Mouse (Mus musculus): ENCODE data around the gene Shprh. TPM values are rescaled to one million over a fixed set of nuclear protein-coding genes. Genes with fewer than 3 reads are reported as not detected.
"Not testable (repeated sequence)": the region's sequence is repeated elsewhere in the genome, so short reads cannot be mapped to it uniquely, and the experiment has no call there.

The Shprh gene
- total and polyA plus RNA-seq, 3 experiments: 11.0 to 12.9 (median 12.1) TPM

DNA sequence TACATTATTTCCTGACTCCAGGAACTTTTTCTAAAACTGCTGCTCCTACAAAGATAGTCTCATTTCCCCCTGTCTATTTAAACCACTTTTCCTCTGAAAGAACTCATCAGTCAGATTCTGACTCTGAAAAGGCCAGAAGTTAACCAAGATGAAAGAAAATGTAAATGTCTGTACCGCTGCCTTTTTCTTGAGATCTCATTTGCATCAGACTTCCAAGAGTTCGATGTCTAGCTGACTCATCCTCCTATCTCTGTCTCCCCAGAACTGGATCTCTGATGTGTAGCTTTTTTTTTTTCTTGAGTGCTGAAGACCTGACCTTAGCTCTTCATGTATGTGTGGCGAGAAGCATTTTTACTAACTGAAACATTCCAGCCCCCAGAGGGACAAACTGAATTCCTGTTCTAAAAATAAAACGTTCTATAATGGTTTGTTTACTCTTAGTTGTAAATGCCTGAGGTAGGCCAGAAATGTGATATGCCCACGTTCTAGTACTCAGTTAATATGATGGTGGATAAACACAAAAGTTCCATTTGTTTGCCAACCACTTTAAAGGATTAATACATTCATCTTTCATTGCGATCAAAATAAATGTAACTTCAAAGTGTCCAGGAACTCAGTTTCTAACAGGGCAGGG, 80.4 kb downstream of the Shprh start:
- dilution Hi-C loops (cut with MboI; ENCODE audit: extremely low pct_ligation_motif_present, extremely low pct_unique_long_range_greater_than_20kb, low sequenced_read_pairs): no loop called here
- Histone ChIP-seq H3K4me2 (ENCODE audit: insufficient read depth, low read depth, poor library complexity, severe bottlenecking) (peak overlapping the region; percentile 56; the same call in 1 of the 2 replicates), H3K27ac (ENCODE audit: insufficient read depth, low read depth) (no peak overlapping the region), H3K9ac (ENCODE audit: insufficient read depth, low read depth) (no peak overlapping the region), H3K9me3 (replicated peaks; ENCODE audit: low read length) (no peaks in the 10 kb centered on the region), H3K4me1 (ENCODE audit: control insufficient read depth in 1 of 2, insufficient read depth in 2 of 2) (peaks cover 2 to 34% of the 10 kb centered on the region in 2 experiments; a peak in 3 of 4 replicates), H3K4me3 (replicated peaks in 1 of 3; ENCODE audit: low read depth in 2 of 3, low read length in 2 of 3, poor library complexity in 1 of 3) (no peak overlapping the region), H3K36me3 (replicated peaks in 1 of 2; ENCODE audit: control insufficient read depth in 1 of 2, insufficient read depth in 1 of 2, low read length in 1 of 2) (no peaks in the 10 kb centered on the region), H3K27me3 (replicated peaks) (no peaks in the 10 kb centered on the region), H3K79me2 (replicated peaks; ENCODE audit: control insufficient read depth, extremely low read depth, insufficient read depth, poor library complexity, severe bottlenecking) (no peaks in the 10 kb centered on the region)
- peak; percentile 41 for DNase-seq (ENCODE audit: extremely low read depth)
- in situ Hi-C loops (cut with MboI; ENCODE audit: low pct_ligation_motif_present, low pct_unique_long_range_greater_than_20kb, low sequenced_read_pairs): no loop called here
- no peak for TF ChIP-seq ELF1 (IDR thresholded peaks at IDR 0.05; ENCODE audit: low read depth, low read length)
- TF ChIP-seq BHLHE40 (IDR thresholded peaks at IDR 0.05; ENCODE audit: low read depth, low read length): peak; percentile 39; the same call in 1 of the 2 replicates
- no peak for TF ChIP-seq NRF1 (IDR thresholded peaks at IDR 0.05; ENCODE audit: low read depth, low read length)
- TF ChIP-seq EP300 (IDR thresholded peaks at IDR 0.05; ENCODE audit: low read length): peak; percentile 57
- TF ChIP-seq USF2 (conservative IDR thresholded peaks at IDR 0.05; ENCODE audit: low read depth, low read length): no peak
- peak; percentile 65; the same call in 1 of the 2 replicates for TF ChIP-seq MEF2A (IDR thresholded peaks at IDR 0.05; ENCODE audit: borderline replicate concordance, low read depth, low read length)
- TF ChIP-seq TBP (conservative IDR thresholded peaks at IDR 0.05; ENCODE audit: low read depth, low read length): no peak
- no peak for TF ChIP-seq MAX (IDR thresholded peaks at IDR 0.05; ENCODE audit: low read length)
- no peak for TF ChIP-seq USF1 (IDR thresholded peaks at IDR 0.05; ENCODE audit: low read depth, low read length)
- TF ChIP-seq IRF4 (IDR thresholded peaks at IDR 0.05; ENCODE audit: low read depth, low read length): peak; percentile 65; the same call in 1 of the 2 replicates
- TF ChIP-seq ZNF384 (IDR thresholded peaks at IDR 0.05; ENCODE audit: low read depth, low read length): peak; percentile 89
- peak; percentile 70; the same call in 1 of the 2 replicates for TF ChIP-seq JUN (IDR thresholded peaks at IDR 0.05; ENCODE audit: insufficient read depth, low read depth, low read length)
- no peak for TF ChIP-seq SIN3A (IDR thresholded peaks at IDR 0.05; ENCODE audit: low read length)
- no peak for TF ChIP-seq GABPA (IDR thresholded peaks at IDR 0.05; ENCODE audit: insufficient replicate concordance, low read depth, low read length)
- peak; percentile 58; the same call in 1 of the 2 replicates for TF ChIP-seq MAFK (IDR thresholded peaks at IDR 0.05; ENCODE audit: insufficient replicate concordance, low read length)
- peak; percentile 38; the same call in 1 of the 2 replicates for TF ChIP-seq ETS1 (conservative IDR thresholded peaks at IDR 0.05; ENCODE audit: low read depth, low read length)
- TF ChIP-seq CTCF (conservative IDR thresholded peaks at IDR 0.05 in 1 of 2, IDR thresholded peaks at IDR 0.05 in 1 of 2; ENCODE audit: low read depth in 2 of 2, low read length in 2 of 2): no peak
- TF ChIP-seq JUND (conservative IDR thresholded peaks at IDR 0.05; ENCODE audit: low read depth, low read length): peak; percentile 78
- no peak for TF ChIP-seq PAX5 (IDR thresholded peaks at IDR 0.05; ENCODE audit: low read length)

DNA sequence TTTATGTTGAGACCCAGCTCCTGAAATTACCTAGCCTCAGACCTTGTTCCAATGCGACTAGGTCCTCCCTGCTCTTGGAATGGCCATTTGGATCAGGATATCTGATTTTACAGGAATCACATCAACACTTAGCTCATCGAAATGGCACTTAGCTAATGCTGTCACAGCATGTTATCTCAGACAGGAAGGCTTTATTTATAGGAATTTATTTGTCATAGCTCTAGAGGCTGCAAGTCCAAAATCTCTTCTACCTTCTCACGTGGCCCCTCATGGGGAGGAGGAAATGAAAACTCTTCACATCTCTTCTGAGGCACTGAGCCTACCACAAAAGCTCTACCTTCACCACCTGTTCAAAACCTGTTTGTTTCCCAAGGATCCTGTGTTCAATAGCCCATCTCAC, 84.0 kb downstream of the Shprh start:
- dilution Hi-C loops (cut with MboI; ENCODE audit: extremely low pct_ligation_motif_present, extremely low pct_unique_long_range_greater_than_20kb, low sequenced_read_pairs): no loop called here

DNA sequence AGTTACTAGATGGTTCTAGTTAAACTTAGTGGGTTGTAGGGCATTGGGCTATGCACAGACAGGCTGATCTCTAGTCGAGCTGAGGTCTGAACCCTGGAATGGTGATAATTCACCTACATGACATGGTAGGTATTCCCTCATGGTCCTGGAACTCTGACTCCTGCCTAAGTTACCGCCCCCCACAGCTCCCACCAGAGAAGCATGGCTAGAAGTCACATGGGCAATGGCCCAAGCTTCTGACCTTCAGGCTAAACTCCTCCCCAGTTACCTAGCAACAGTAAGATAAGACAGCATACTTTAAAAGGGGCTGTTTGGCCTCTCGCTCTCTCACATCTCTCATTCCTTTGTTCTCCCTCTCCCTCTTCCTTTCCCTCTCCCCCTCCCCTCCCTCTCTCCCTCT, 93.8 kb downstream of the Shprh start:
- H3K27me3 ChIP-seq (replicated peaks); H3K4me1 ChIP-seq (ENCODE audit: control insufficient read depth in 1 of 2, insufficient read depth in 2 of 2); H3K4me3 ChIP-seq (replicated peaks in 1 of 3; ENCODE audit: low read depth in 2 of 3, low read length in 2 of 3, poor library complexity in 1 of 3); H3K79me2 ChIP-seq (replicated peaks; ENCODE audit: control insufficient read depth, extremely low read depth, insufficient read depth, poor library complexity, severe bottlenecking); H3K4me2 ChIP-seq (ENCODE audit: insufficient read depth, low read depth, poor library complexity, severe bottlenecking); H3K9me3 ChIP-seq (replicated peaks; ENCODE audit: low read length); dilution Hi-C loops (cut with MboI; ENCODE audit: extremely low pct_ligation_motif_present, extremely low pct_unique_long_range_greater_than_20kb, low sequenced_read_pairs); H3K27ac ChIP-seq (ENCODE audit: insufficient read depth, low read depth); H3K9ac ChIP-seq (ENCODE audit: insufficient read depth, low read depth); H3K36me3 ChIP-seq (replicated peaks in 1 of 2; ENCODE audit: control insufficient read depth in 1 of 2, insufficient read depth in 1 of 2, low read length in 1 of 2); DNase-seq (ENCODE audit: extremely low read depth); in situ Hi-C loops (cut with MboI; ENCODE audit: low pct_ligation_motif_present, low pct_unique_long_range_greater_than_20kb, low sequenced_read_pairs): not testable (repeated sequence)

More for the DNA sequence above, 84.0 kb downstream of the Shprh start:
- Histone ChIP-seq H3K27me3 (replicated peaks) (no peaks in the 10 kb centered on the region), H3K36me3 (replicated peaks in 1 of 2; ENCODE audit: control insufficient read depth in 1 of 2, insufficient read depth in 1 of 2, low read length in 1 of 2) (no peaks in the 10 kb centered on the region), H3K9ac (ENCODE audit: insufficient read depth, low read depth) (no peak overlapping the region), H3K9me3 (replicated peaks; ENCODE audit: low read length) (no peaks in the 10 kb centered on the region), H3K4me2 (ENCODE audit: insufficient read depth, low read depth, poor library complexity, severe bottlenecking) (no peak overlapping the region), H3K4me1 (ENCODE audit: control insufficient read depth in 1 of 2, insufficient read depth in 2 of 2) (peaks cover 2 to 34% of the 10 kb centered on the region in 2 experiments; a peak in 3 of 4 replicates), H3K27ac (ENCODE audit: insufficient read depth, low read depth) (no peak overlapping the region), H3K79me2 (replicated peaks; ENCODE audit: control insufficient read depth, extremely low read depth, insufficient read depth, poor library complexity, severe bottlenecking) (no peaks in the 10 kb centered on the region), H3K4me3 (replicated peaks in 1 of 3; ENCODE audit: low read depth in 2 of 3, low read length in 2 of 3, poor library complexity in 1 of 3) (no peak overlapping the region)
- in situ Hi-C loops (cut with MboI; ENCODE audit: low pct_ligation_motif_present, low pct_unique_long_range_greater_than_20kb, low sequenced_read_pairs): no loop called here
- no peak for TF ChIP-seq NRF1 (IDR thresholded peaks at IDR 0.05; ENCODE audit: low read depth, low read length)
- no peak for TF ChIP-seq ZKSCAN1 (IDR thresholded peaks at IDR 0.05; ENCODE audit: borderline replicate concordance, low read depth, low read length)
- TF ChIP-seq JUND (conservative IDR thresholded peaks at IDR 0.05; ENCODE audit: low read depth, low read length): no peak
- TF ChIP-seq CHD1 (IDR thresholded peaks at IDR 0.05; ENCODE audit: low read depth, low read length): no peak
- no peak for TF ChIP-seq MEF2A (IDR thresholded peaks at IDR 0.05; ENCODE audit: borderline replicate concordance, low read depth, low read length)
- no peak for TF ChIP-seq TBP (conservative IDR thresholded peaks at IDR 0.05; ENCODE audit: low read depth, low read length)
- TF ChIP-seq USF2 (conservative IDR thresholded peaks at IDR 0.05; ENCODE audit: low read depth, low read length): no peak
- TF ChIP-seq MXI1 (IDR thresholded peaks at IDR 0.05; ENCODE audit: low read depth, low read length): no peak
- TF ChIP-seq ELF1 (IDR thresholded peaks at IDR 0.05; ENCODE audit: low read depth, low read length): no peak
- no peak for TF ChIP-seq ZNF384 (IDR thresholded peaks at IDR 0.05; ENCODE audit: low read depth, low read length)
- TF ChIP-seq GABPA (IDR thresholded peaks at IDR 0.05; ENCODE audit: insufficient replicate concordance, low read depth, low read length): no peak
- TF ChIP-seq HCFC1 (IDR thresholded peaks at IDR 0.05; ENCODE audit: low read depth, low read length): no peak
- TF ChIP-seq BHLHE40 (IDR thresholded peaks at IDR 0.05; ENCODE audit: low read depth, low read length): no peak
- TF ChIP-seq SMC3 (IDR thresholded peaks at IDR 0.05; ENCODE audit: low read depth, low read length): no peak
- no peak for TF ChIP-seq RCOR1 (conservative IDR thresholded peaks at IDR 0.05; ENCODE audit: low read depth, low read length)
- TF ChIP-seq MAX (IDR thresholded peaks at IDR 0.05; ENCODE audit: low read length): no peak
- no peak for TF ChIP-seq JUN (IDR thresholded peaks at IDR 0.05; ENCODE audit: insufficient read depth, low read depth, low read length)
- TF ChIP-seq PAX5 (IDR thresholded peaks at IDR 0.05; ENCODE audit: low read length): no peak
- TF ChIP-seq IRF4 (IDR thresholded peaks at IDR 0.05; ENCODE audit: low read depth, low read length): no peak
- DNase-seq (ENCODE audit: extremely low read depth): no peak
